Mouse (Mus musculus) stomach, embryonic 16.5 days (tissue): ENCODE results near the gene Myof. TPM values are rescaled to one million over a fixed set of nuclear protein-coding genes. Genes with fewer than 3 reads are reported as not detected.

Source experiments
- ATAC-seq: fragments of 200-750 bp; cut with Nextera tagmentation; 2 replicates; pipeline ENCODE4 v1.8.0; 2017; ENCODE audit warnings: moderate number of reproducible peaks, moderate TSS enrichment; ENCODE audit not compliant: insufficient read depth, low FRiP score
- H3K27ac ChIP-seq: fragments of 300-500 bp; sonication (generic); 2 replicates; pipeline ENCODE4 v1.5.1; 2014; ENCODE audit warnings: low read length
- H3K27me3 ChIP-seq: fragments of 300-500 bp; sonication (generic); 2 replicates; pipeline ENCODE4 v1.6.1; 2014; ENCODE audit warnings: low read length, control low read depth, mixed read lengths; ENCODE audit not compliant: control insufficient read depth, insufficient read depth
- H3K36me3 ChIP-seq: fragments of 300-500 bp; sonication (generic); 2 replicates; pipeline ENCODE4 v1.6.1; 2014; ENCODE audit warnings: low read length; ENCODE audit not compliant: control insufficient read depth, insufficient read depth
- H3K4me1 ChIP-seq: fragments of 300-500 bp; sonication (generic); 2 replicates; pipeline ENCODE4 v1.6.1; 2014; ENCODE audit warnings: low read length, control low read depth, mixed read lengths; ENCODE audit not compliant: control insufficient read depth, insufficient read depth
- H3K4me2 ChIP-seq: fragments of 300-500 bp; sonication (generic); 2 replicates; pipeline ENCODE4 v1.6.1; 2014; ENCODE audit warnings: low read depth, low read length, mixed read lengths
- H3K4me3 ChIP-seq: fragments of 300-500 bp; sonication (generic); replicated peaks from 2 replicates; pipeline ENCODE4 v1.5.1; 2014; ENCODE audit warnings: mild to moderate bottlenecking, low read length
- H3K9ac ChIP-seq: fragments of 300-500 bp; sonication (generic); 2 replicates; pipeline ENCODE4 v1.6.1; 2014; ENCODE audit warnings: low read length
- H3K9me3 ChIP-seq: fragments of 300-500 bp; sonication (generic); replicated peaks from 2 replicates; pipeline ENCODE4 v1.6.1; 2016; ENCODE audit warnings: low read length, control low read depth; ENCODE audit not compliant: control insufficient read depth
- WGBS: fragments of 180-500 bp; shearing (Covaris S2); extraction: QIAGEN DNeasy Blood & Tissue Kit; methylation state at CpG from one replicate; pipeline ENCODE4 v1.1.7; 2014; 5-methylcytosine and 5-hydroxymethylcytosine counted together
- polyA plus RNA-seq: library from polyadenylated mRNA; unstranded; fragments of >200 nt; fragmentation: Nextera tagmentation; extraction: Ambion mirVana; gene quantifications from 2 replicates; pipeline ENCODE4 v1.2.1, GENCODE M21; 2015

Myof gene
- polyA plus RNA-seq, 1 experiment from 2014 or later = 22.5 TPM

DNA sequence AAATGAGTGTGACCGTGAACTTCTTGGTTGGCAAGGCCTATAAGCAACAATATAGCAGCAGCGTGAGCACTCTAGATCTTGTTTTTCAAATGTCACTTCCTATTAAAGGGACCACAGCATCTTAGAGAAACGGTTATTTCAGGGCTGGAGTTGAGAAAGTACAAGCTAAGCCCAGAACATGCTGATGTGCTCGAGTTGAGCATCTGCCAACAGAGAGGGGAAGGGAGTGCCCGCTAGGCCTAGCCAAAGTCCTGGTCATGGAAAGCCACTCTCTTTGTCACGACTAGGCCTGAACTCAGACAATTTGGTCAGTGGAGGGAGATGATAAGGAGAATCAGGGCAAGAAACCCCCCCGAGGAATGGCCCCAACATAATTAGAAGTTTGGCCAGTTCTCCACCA is 86.1 kb downstream of the Myof start:
- H3K9me3 ChIP-seq = no peaks in the 10 kb centered on the region
- H3K36me3 ChIP-seq = no peaks in the 10 kb centered on the region; the same call in 1 of the 2 replicates
- no peaks in the 10 kb centered on the region for H3K4me1 ChIP-seq
- no peak overlapping the region for H3K4me3 ChIP-seq
- 76% methylated on average over 7 of the region's 7 CpGs for WGBS
- H3K27me3 ChIP-seq = no peaks in the 10 kb centered on the region
- ATAC-seq = no peak
- H3K4me2 ChIP-seq = no peak overlapping the region
- no peak overlapping the region for H3K9ac ChIP-seq
- no peak overlapping the region for H3K27ac ChIP-seq

GRCm38 (mm10) chr19:37956006-37956405 is 87.4 kb downstream of the Myof start:
- Histone ChIP-seq H3K36me3 (no peaks in the 10 kb centered on the region; the same call in 1 of the 2 replicates), H3K9me3 (no peaks in the 10 kb centered on the region), H3K4me2 (no peak overlapping the region), H3K9ac (no peak overlapping the region), H3K27me3 (no peaks in the 10 kb centered on the region), H3K27ac (peak overlapping the region; percentile 14; the same call in 1 of the 2 replicates), H3K4me1 (no peaks in the 10 kb centered on the region), H3K4me3 (no peak overlapping the region)
- no peak for ATAC-seq
- 71% methylated on average over 3 of the region's 3 CpGs for WGBS

- Histone ChIP-seq H3K27ac (peak overlapping the region; percentile 14; the same call in 1 of the 2 replicates), H3K9me3 (no peaks in the 10 kb centered on the region), H3K4me3 (no peak overlapping the region), H3K9ac (no peak overlapping the region), H3K4me1 (no peaks in the 10 kb centered on the region), H3K4me2 (no peak overlapping the region), H3K36me3 (no peaks in the 10 kb centered on the region; the same call in 1 of the 2 replicates), H3K27me3 (no peaks in the 10 kb centered on the region)
- WGBS = 36% methylated on average over 7 of the region's 7 CpGs
- ATAC-seq = peak; percentile 83; the same call in 1 of the 2 replicates
Observed at GRCm38 (mm10) chr19:37955425-37956001, 87.9 kb downstream of the Myof start.

GRCm38 (mm10) chr19:37954772-37955171 is 88.6 kb downstream of the Myof start:
- Histone ChIP-seq H3K4me3 (no peak overlapping the region), H3K4me1 (no peaks in the 10 kb centered on the region), H3K4me2 (no peak overlapping the region), H3K36me3 (no peaks in the 10 kb centered on the region), H3K27ac (no peak overlapping the region), H3K9ac (no peak overlapping the region), H3K27me3 (no peaks in the 10 kb centered on the region), H3K9me3 (no peaks in the 10 kb centered on the region)
- 77% methylated on average over 5 of the region's 5 CpGs for WGBS
- no peak for ATAC-seq

- Histone ChIP-seq H3K4me1 (no peaks in the 10 kb centered on the region), H3K4me3 (no peak overlapping the region), H3K9ac (no peak overlapping the region), H3K27me3 (no peaks in the 10 kb centered on the region), H3K36me3 (no peaks in the 10 kb centered on the region), H3K9me3 (no peaks in the 10 kb centered on the region), H3K4me2 (no peak overlapping the region), H3K27ac (no peak overlapping the region)
- WGBS = 83% methylated on average over 8 of the region's 8 CpGs
- no peak for ATAC-seq
Observed at GRCm38 (mm10) chr19:37954236-37954635, 89.1 kb downstream of the Myof start.

GRCm38 (mm10) chr19:37946696-37947095 is 96.7 kb downstream of the Myof start:
- 26% methylated on average over 4 of the region's 4 CpGs for WGBS
- Histone ChIP-seq H3K4me2 (no peak overlapping the region), H3K9me3 (no peaks in the 10 kb centered on the region), H3K9ac (no peak overlapping the region), H3K27ac (no peak overlapping the region), H3K4me3 (no peak overlapping the region), H3K36me3 (peaks cover 7% of the 10 kb centered on the region; the same call in 1 of the 2 replicates), H3K27me3 (no peaks in the 10 kb centered on the region), H3K4me1 (no peaks in the 10 kb centered on the region)
- no peak for ATAC-seq

- no peak for ATAC-seq
- H3K4me3 ChIP-seq = no peak overlapping the region
- WGBS = 48% methylated on average over 8 of the region's 8 CpGs
- no peak overlapping the region for H3K27ac ChIP-seq
- H3K36me3 ChIP-seq = peaks cover 10% of the 10 kb centered on the region; the same call in 1 of the 2 replicates
- no peaks in the 10 kb centered on the region for H3K27me3 ChIP-seq
- no peaks in the 10 kb centered on the region for H3K9me3 ChIP-seq
- no peak overlapping the region for H3K4me2 ChIP-seq
- no peak overlapping the region for H3K9ac ChIP-seq
- H3K4me1 ChIP-seq = no peaks in the 10 kb centered on the region
Observed at GRCm38 (mm10) chr19:37946053-37946452, 97.3 kb downstream of the Myof start.

DNA sequence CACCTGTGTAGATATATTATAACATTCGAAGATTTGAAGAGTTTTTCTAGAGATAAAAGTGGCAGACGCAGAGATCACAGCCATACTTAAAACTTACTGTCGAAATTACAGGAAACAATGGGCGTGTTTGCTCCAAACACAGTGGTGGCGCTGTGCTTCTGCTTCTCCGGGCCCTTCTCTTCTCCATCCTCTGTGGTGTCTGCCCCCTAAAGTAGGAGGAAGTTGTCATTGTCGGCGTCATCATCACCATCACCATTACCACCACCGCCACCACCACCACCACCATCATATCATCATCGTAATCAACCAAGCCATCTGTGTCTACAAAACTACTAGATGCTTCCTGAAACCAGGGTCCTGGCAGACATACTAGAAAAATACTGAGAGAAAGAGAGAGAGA is 104.2 kb downstream of the Myof start:
- Histone ChIP-seq H3K4me2 (no peak overlapping the region), H3K27ac (no peak overlapping the region), H3K9me3 (no peaks in the 10 kb centered on the region), H3K27me3 (no peaks in the 10 kb centered on the region), H3K4me1 (no peaks in the 10 kb centered on the region), H3K4me3 (no peak overlapping the region), H3K36me3 (peaks cover 10% of the 10 kb centered on the region; the same call in 1 of the 2 replicates), H3K9ac (no peak overlapping the region)
- 88% methylated on average over 10 of the region's 10 CpGs for WGBS
- no peak for ATAC-seq

DNA sequence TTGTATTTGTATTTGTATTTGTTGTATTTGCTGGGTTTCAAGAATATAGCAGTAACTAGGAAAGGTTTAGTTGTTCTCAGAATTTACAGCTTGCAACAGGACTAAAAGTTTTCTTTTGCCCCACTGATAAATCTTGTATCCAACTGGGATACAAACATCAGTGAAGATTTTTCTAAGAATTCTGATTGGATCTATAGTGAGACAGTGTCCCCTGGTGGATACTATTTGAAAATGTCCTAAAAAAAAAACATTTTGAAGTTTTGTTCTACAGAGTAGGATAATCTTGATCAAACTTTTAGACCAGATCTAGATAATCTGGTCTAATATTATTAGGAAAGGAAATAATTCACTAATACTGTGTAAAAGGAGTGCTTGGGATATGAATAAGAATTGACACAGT is 106.3 kb downstream of the Myof start:
- H3K4me1 ChIP-seq = no peaks in the 10 kb centered on the region
- no peaks in the 10 kb centered on the region for H3K9me3 ChIP-seq
- ATAC-seq = no peak
- no peak overlapping the region for H3K4me2 ChIP-seq
- peaks cover 7% of the 10 kb centered on the region; the same call in 1 of the 2 replicates for H3K36me3 ChIP-seq
- H3K27me3 ChIP-seq = no peaks in the 10 kb centered on the region
- no peak overlapping the region for H3K9ac ChIP-seq
- no peak overlapping the region for H3K4me3 ChIP-seq
- H3K27ac ChIP-seq = no peak overlapping the region
